Mouse (Mus musculus): ENCODE results near the gene Pgm2l1.

DNA sequence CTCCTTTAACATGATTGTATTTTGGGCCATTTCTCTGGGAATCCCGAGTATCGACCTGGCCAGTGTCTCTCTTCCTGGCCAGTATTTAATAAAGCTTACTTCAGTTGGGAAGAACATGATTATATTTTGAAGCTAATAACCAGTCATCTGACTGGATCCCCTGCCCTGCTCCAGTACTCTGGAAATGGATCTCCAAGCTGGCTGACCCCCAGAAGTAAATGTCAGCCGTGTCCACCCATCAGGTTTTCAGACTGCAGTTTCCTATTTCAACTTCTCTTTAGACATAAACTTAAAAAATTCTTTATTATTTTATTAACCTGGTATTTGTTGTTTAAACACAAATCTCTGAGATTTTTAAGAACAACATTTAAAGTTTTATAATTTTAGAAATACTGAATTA lies 18.0 kb downstream of the Pgm2l1 start:
- TF ChIP-seq POLR2A (IDR thresholded peaks at IDR 0.05; ENCODE audit: control insufficient read depth in 1 of 2, insufficient read depth in 1 of 2, low read depth in 1 of 2, low read length in 2 of 2, poor library complexity in 1 of 2) (no peak), NELFE (IDR thresholded peaks at IDR 0.05; ENCODE audit: low read depth, low read length) (no peak), CTCF (IDR thresholded peaks at IDR 0.05 in 2 of 3, conservative IDR thresholded peaks at IDR 0.05 in 1 of 3; ENCODE audit: control insufficient read depth in 1 of 3, insufficient read depth in 1 of 3, low read depth in 2 of 3, low read length in 3 of 3, poor library complexity in 1 of 3, severe bottlenecking in 1 of 3) (no peak), ELF1 (IDR thresholded peaks at IDR 0.05; ENCODE audit: low read depth, low read length) (no peak), JUND (IDR thresholded peaks at IDR 0.05; ENCODE audit: low read depth, low read length) (no peak), USF2 (IDR thresholded peaks at IDR 0.05; ENCODE audit: borderline replicate concordance in 1 of 2, insufficient read depth in 1 of 2, low read depth in 1 of 2, low read length in 2 of 2) (no peak), BHLHE40 (IDR thresholded peaks at IDR 0.05; ENCODE audit: borderline replicate concordance, low read depth, low read length) (no peak), POLR2AphosphoS2 (IDR thresholded peaks at IDR 0.05; ENCODE audit: low read length) (no peak), SMC3 (IDR thresholded peaks at IDR 0.05; ENCODE audit: low read depth, low read length) (no peak), ZKSCAN1 (IDR thresholded peaks at IDR 0.05; ENCODE audit: low read depth, low read length) (no peak), GATA1 (IDR thresholded peaks at IDR 0.05; ENCODE audit: low read depth, low read length) (no peak), E2F4 (IDR thresholded peaks at IDR 0.05; ENCODE audit: borderline replicate concordance, low read depth, low read length) (no peak), MAFK (IDR thresholded peaks at IDR 0.05; ENCODE audit: borderline replicate concordance, low read depth, low read length) (no peak)

Data from MEL (cell line).